Comparison of ENCODE assay signal across 8 mouse cellular contexts in genomic region chr15:83555161-83555974, GRCm38 (mm10). TPM values are rescaled to one million over a fixed set of nuclear protein-coding genes. Genes with fewer than 3 reads are reported as not detected.
DNase-seq lines count a peak whose midpoint lies in the region; ATAC-seq and TF ChIP-seq lines count a peak whose summit lies in the region.

No protein-coding gene starts in this region.

- peak overlapping the region; percentile 89 for H3K27ac ChIP-seq in forebrain, embryonic 14.5 days (ENCODE audit: low read depth, low read length)
- peak overlapping the region; percentile 87 for H3K27ac ChIP-seq in liver, embryonic 16.5 days (ENCODE audit: low read length)
- H3K27ac ChIP-seq in neural tube, embryonic 12.5 days = peak overlapping the region; percentile 81
- H3K27ac ChIP-seq in stomach, postnatal 0 days (replicated peaks) = peak overlapping the region; percentile 94

- H3K4me3 ChIP-seq in forebrain, embryonic 14.5 days (ENCODE audit: low read depth, low read length) = peak overlapping the region; percentile 86
- peak overlapping the region; percentile 90 for H3K4me3 ChIP-seq in liver, embryonic 16.5 days (ENCODE audit: low read depth, low read length)
- H3K4me3 ChIP-seq in neural tube, embryonic 12.5 days = peak overlapping the region; percentile 85
- peak overlapping the region; percentile 78 for H3K4me3 ChIP-seq in stomach, postnatal 0 days (ENCODE audit: low read depth, low read length)

- H3K9me3 ChIP-seq in forebrain, embryonic 14.5 days (replicated peaks; ENCODE audit: control insufficient read depth, low read length) = no peaks in the 10 kb centered on the region
- no peaks in the 10 kb centered on the region for H3K9me3 ChIP-seq in liver, embryonic 16.5 days (replicated peaks; ENCODE audit: control insufficient read depth, low read length)
- no peaks in the 10 kb centered on the region for H3K9me3 ChIP-seq in neural tube, embryonic 12.5 days
- H3K9me3 ChIP-seq in stomach, postnatal 0 days (ENCODE audit: control insufficient read depth, low read length) = no peaks in the 10 kb centered on the region

- peak; percentile 88 for DNase-seq in ES-CJ7 (ENCODE audit: low read depth, low spot score)
- DNase-seq in cerebellum, adult 11 months = peak; percentile 81
- DNase-seq in forebrain, embryonic 14.5 days (ENCODE audit: low spot score) = peak; percentile 96
- DNase-seq in heart, postnatal 14 days = peak; percentile 88 to 90
- peak; percentile 61 for DNase-seq in large intestine, adult 2 months (ENCODE audit: low read depth, low spot score)
- peak; percentile 89 for DNase-seq in stomach, postnatal 0 days (ENCODE audit: low spot score)

- H3K4me1 ChIP-seq in forebrain, embryonic 14.5 days (ENCODE audit: control insufficient read depth, insufficient read depth, low read length) = peaks cover 4% of the 10 kb centered on the region; the same call in 1 of the 2 replicates
- peaks cover 7% of the 10 kb centered on the region for H3K4me1 ChIP-seq in liver, embryonic 16.5 days (ENCODE audit: control insufficient read depth, low read depth, low read length)
- 0 out of 2 replicates have a peak, but pooled peaks cover 4% of the 10 kb centered on the region for H3K4me1 ChIP-seq in neural tube, embryonic 12.5 days
- H3K4me1 ChIP-seq in stomach, postnatal 0 days (replicated peaks; ENCODE audit: control insufficient read depth, insufficient read depth) = no peaks in the 10 kb centered on the region

- WGBS in forebrain, embryonic 14.5 days = 1% methylated on average over 65 of the region's 74 CpGs
- WGBS in large intestine, adult 2 months = under 1% methylated on average over 74 of the region's 74 CpGs
- under 1% methylated on average over 72 of the region's 74 CpGs for WGBS in liver, embryonic 16.5 days (ENCODE audit: insufficient replicate concordance)
- 1% methylated on average over 74 of the region's 74 CpGs for WGBS in neural tube, embryonic 12.5 days
- WGBS in stomach, postnatal 0 days = under 1% methylated on average over 73 of the region's 74 CpGs

- peaks cover 19% of the 10 kb centered on the region for H3K36me3 ChIP-seq in forebrain, embryonic 14.5 days (ENCODE audit: control insufficient read depth, insufficient read depth, low read length)
- H3K36me3 ChIP-seq in liver, embryonic 16.5 days (ENCODE audit: control insufficient read depth, insufficient read depth) = no peaks in the 10 kb centered on the region
- peaks cover 20% of the 10 kb centered on the region for H3K36me3 ChIP-seq in neural tube, embryonic 12.5 days
- peaks cover 3% of the 10 kb centered on the region; the same call in 1 of the 2 replicates for H3K36me3 ChIP-seq in stomach, postnatal 0 days (ENCODE audit: control insufficient read depth, insufficient read depth, low read length)

- no peak for TF ChIP-seq CTCF in stomach, postnatal 0 days (IDR thresholded peaks at IDR 0.05; ENCODE audit: low read depth)

- intact Hi-C loops in heart, postnatal 14 days (cut with DNase I) = no loop called here

- H3K9ac ChIP-seq in forebrain, embryonic 14.5 days (ENCODE audit: low read length) = peak overlapping the region; percentile 97
- peak overlapping the region; percentile 93 for H3K9ac ChIP-seq in liver, embryonic 16.5 days (ENCODE audit: low read depth, low read length)
- H3K9ac ChIP-seq in neural tube, embryonic 12.5 days = peak overlapping the region; percentile 94
- H3K9ac ChIP-seq in stomach, postnatal 0 days (ENCODE audit: low read length) = peak overlapping the region; percentile 88

- TF ChIP-seq EP300 in stomach, postnatal 0 days (optimal IDR thresholded peaks at IDR 0.05) = no peak

- peak; percentile 96 for ATAC-seq in forebrain, embryonic 14.5 days
- peak; percentile 89 for ATAC-seq in liver, embryonic 16.5 days (ENCODE audit: low read depth)
- ATAC-seq in neural tube, embryonic 12.5 days (ENCODE audit: low FRiP score, low read depth) = peak; percentile 84
- ATAC-seq in stomach, postnatal 0 days (ENCODE audit: low FRiP score, low TSS enrichment) = peak; percentile 81

- H3K27me3 ChIP-seq in forebrain, embryonic 14.5 days (replicated peaks; ENCODE audit: control insufficient read depth, insufficient read depth, low read length) = no peaks in the 10 kb centered on the region
- H3K27me3 ChIP-seq in liver, embryonic 16.5 days (ENCODE audit: control insufficient read depth, insufficient read depth, low read depth, low read length) = no peaks in the 10 kb centered on the region
- no peaks in the 10 kb centered on the region for H3K27me3 ChIP-seq in neural tube, embryonic 12.5 days (replicated peaks)
- H3K27me3 ChIP-seq in stomach, postnatal 0 days (ENCODE audit: control insufficient read depth, insufficient read depth, low read length) = no peaks in the 10 kb centered on the region

- peak overlapping the region; percentile 75 for H3K4me2 ChIP-seq in forebrain, embryonic 14.5 days (ENCODE audit: low read length)
- H3K4me2 ChIP-seq in liver, embryonic 16.5 days (ENCODE audit: low read depth, low read length) = peak overlapping the region; percentile 94
- peak overlapping the region; percentile 74 for H3K4me2 ChIP-seq in neural tube, embryonic 12.5 days (replicated peaks)
- H3K4me2 ChIP-seq in stomach, postnatal 0 days (replicated peaks; ENCODE audit: low read depth) = peak overlapping the region; percentile 92

RNA-seq across cellular contexts. Expression of gene Tspo, which starts 8.0 kb away (rescaled TPM):
- polyA plus RNA-seq in forebrain, embryonic 14.5 days (2014; fragmentation: Nextera tagmentation; extraction: Ambion mirVana) = 13.2 and 18.4 TPM in 2 replicates
- 10 to 100 TPM; 64.8 to 66.0 TPM for total RNA-seq in heart, postnatal 14 days (2021)
- polyA plus RNA-seq in large intestine, adult 2 months (2012; rRNA removed) = 166 and 168 TPM in 2 replicates
- 179 and 184 TPM in 2 replicates for polyA plus RNA-seq in liver, embryonic 16.5 days (2015; fragmentation: Nextera tagmentation; extraction: Ambion mirVana)
- 15.7 and 18.2 TPM in 2 replicates for polyA plus RNA-seq in neural tube, embryonic 12.5 days (2016; fragmentation: Nextera tagmentation; extraction: Ambion mirVana)
- 277 and 284 TPM in 2 replicates for polyA plus RNA-seq in stomach, postnatal 0 days (2015; fragmentation: Nextera tagmentation; extraction: Ambion mirVana)

RNA-seq across cellular contexts. Expression of gene Mcat, which starts 8.2 kb away (rescaled TPM):
- polyA plus RNA-seq in forebrain, embryonic 14.5 days (2014; fragmentation: Nextera tagmentation; extraction: Ambion mirVana) = 38.1 and 40.1 TPM in 2 replicates
- 10 to 100 TPM; 32.9 to 33.0 TPM for total RNA-seq in heart, postnatal 14 days (2021)
- polyA plus RNA-seq in large intestine, adult 2 months (2012; rRNA removed) = 16.5 and 18.0 TPM in 2 replicates
- polyA plus RNA-seq in liver, embryonic 16.5 days (2015; fragmentation: Nextera tagmentation; extraction: Ambion mirVana) = 12.0 and 13.1 TPM in 2 replicates
- polyA plus RNA-seq in neural tube, embryonic 12.5 days (2016; fragmentation: Nextera tagmentation; extraction: Ambion mirVana) = 39.1 and 42.6 TPM in 2 replicates
- 24.9 and 25.5 TPM in 2 replicates for polyA plus RNA-seq in stomach, postnatal 0 days (2015; fragmentation: Nextera tagmentation; extraction: Ambion mirVana)

RNA-seq across cellular contexts. Expression of gene Bik, which starts 28.7 kb away (rescaled TPM):
- polyA plus RNA-seq in forebrain, embryonic 14.5 days (2014; fragmentation: Nextera tagmentation; extraction: Ambion mirVana) = 0.89 and 2.2 TPM in 2 replicates
- 10 to 100 TPM; 11.2 to 12.9 TPM for total RNA-seq in heart, postnatal 14 days (2021)
- polyA plus RNA-seq in large intestine, adult 2 months (2012; rRNA removed) = 3.1 and 6.6 TPM in 2 replicates
- 1.8 TPM in 2 replicates for polyA plus RNA-seq in liver, embryonic 16.5 days (2015; fragmentation: Nextera tagmentation; extraction: Ambion mirVana)
- polyA plus RNA-seq in neural tube, embryonic 12.5 days (2016; fragmentation: Nextera tagmentation; extraction: Ambion mirVana) = 1.5 and 1.7 TPM in 2 replicates
- 4.2 and 5.2 TPM in 2 replicates for polyA plus RNA-seq in stomach, postnatal 0 days (2015; fragmentation: Nextera tagmentation; extraction: Ambion mirVana)

RNA-seq across cellular contexts. Expression of gene Ttll12, which starts 39.6 kb away (rescaled TPM):
- polyA plus RNA-seq in forebrain, embryonic 14.5 days (2014; fragmentation: Nextera tagmentation; extraction: Ambion mirVana) = 40.5 and 43.0 TPM in 2 replicates
- 1 to 10 TPM; 5.1 to 6.0 TPM for total RNA-seq in heart, postnatal 14 days (2021)
- 19.8 and 22.2 TPM in 2 replicates for polyA plus RNA-seq in large intestine, adult 2 months (2012; rRNA removed)
- polyA plus RNA-seq in liver, embryonic 16.5 days (2015; fragmentation: Nextera tagmentation; extraction: Ambion mirVana) = 31.8 and 33.2 TPM in 2 replicates
- polyA plus RNA-seq in neural tube, embryonic 12.5 days (2016; fragmentation: Nextera tagmentation; extraction: Ambion mirVana) = 42.7 and 44.9 TPM in 2 replicates
- 17.3 and 17.6 TPM in 2 replicates for polyA plus RNA-seq in stomach, postnatal 0 days (2015; fragmentation: Nextera tagmentation; extraction: Ambion mirVana)

RNA-seq across cellular contexts. Expression of gene Ttll1, which starts 44.7 kb away (rescaled TPM):
- polyA plus RNA-seq in forebrain, embryonic 14.5 days (2014; fragmentation: Nextera tagmentation; extraction: Ambion mirVana) = 35.5 and 45.3 TPM in 2 replicates
- total RNA-seq in heart, postnatal 14 days (2021) = 10 to 100 TPM; 43.0 to 43.6 TPM
- polyA plus RNA-seq in large intestine, adult 2 months (2012; rRNA removed) = 4.3 and 4.4 TPM in 2 replicates
- 4.3 and 4.7 TPM in 2 replicates for polyA plus RNA-seq in liver, embryonic 16.5 days (2015; fragmentation: Nextera tagmentation; extraction: Ambion mirVana)
- 74.8 and 77.8 TPM in 2 replicates for polyA plus RNA-seq in neural tube, embryonic 12.5 days (2016; fragmentation: Nextera tagmentation; extraction: Ambion mirVana)
- 10.2 and 11.4 TPM in 2 replicates for polyA plus RNA-seq in stomach, postnatal 0 days (2015; fragmentation: Nextera tagmentation; extraction: Ambion mirVana)

Comparison
In these comparisons a context has a peak if more than half of its experiments do, and no peak if none do; other contexts are left out.
1. Peak in every context shown above with its lines: DNase-seq, ATAC-seq, H3K4me3 ChIP-seq and H3K27ac ChIP-seq.